Mouse (Mus musculus): ENCODE results near the gene Prss53. TPM values are rescaled to one million over a fixed set of nuclear protein-coding genes. Genes with fewer than 3 reads are reported as not detected.

The Prss53 gene
- polyA plus RNA-seq, 1 experiment from 2014 or later = 1.3 TPM

GRCm38 (mm10) chr7:127870136-127870821 is 20.5 kb downstream of the Prss53 start:
- Histone ChIP-seq H3K27me3 (replicated peaks; ENCODE audit: control insufficient read depth, insufficient read depth, low read length) (no peaks in the 10 kb centered on the region), H3K4me3 (replicated peaks; ENCODE audit: low read length) (no peak overlapping the region), H3K4me1 (replicated peaks; ENCODE audit: control insufficient read depth, insufficient read depth, low read length) (peaks cover 19% of the 10 kb centered on the region), H3K9me3 (ENCODE audit: control insufficient read depth, low read length) (no peaks in the 10 kb centered on the region), H3K27ac (ENCODE audit: low read length) (no peak overlapping the region), H3K9ac (replicated peaks; ENCODE audit: low read depth, low read length) (no peak overlapping the region), H3K36me3 (ENCODE audit: control insufficient read depth, insufficient read depth) (peaks cover 26% of the 10 kb centered on the region), H3K4me2 (ENCODE audit: low read length) (no peak overlapping the region)
- no peak for ATAC-seq
- WGBS = 87% methylated on average over 5 of the region's 5 CpGs

DNA sequence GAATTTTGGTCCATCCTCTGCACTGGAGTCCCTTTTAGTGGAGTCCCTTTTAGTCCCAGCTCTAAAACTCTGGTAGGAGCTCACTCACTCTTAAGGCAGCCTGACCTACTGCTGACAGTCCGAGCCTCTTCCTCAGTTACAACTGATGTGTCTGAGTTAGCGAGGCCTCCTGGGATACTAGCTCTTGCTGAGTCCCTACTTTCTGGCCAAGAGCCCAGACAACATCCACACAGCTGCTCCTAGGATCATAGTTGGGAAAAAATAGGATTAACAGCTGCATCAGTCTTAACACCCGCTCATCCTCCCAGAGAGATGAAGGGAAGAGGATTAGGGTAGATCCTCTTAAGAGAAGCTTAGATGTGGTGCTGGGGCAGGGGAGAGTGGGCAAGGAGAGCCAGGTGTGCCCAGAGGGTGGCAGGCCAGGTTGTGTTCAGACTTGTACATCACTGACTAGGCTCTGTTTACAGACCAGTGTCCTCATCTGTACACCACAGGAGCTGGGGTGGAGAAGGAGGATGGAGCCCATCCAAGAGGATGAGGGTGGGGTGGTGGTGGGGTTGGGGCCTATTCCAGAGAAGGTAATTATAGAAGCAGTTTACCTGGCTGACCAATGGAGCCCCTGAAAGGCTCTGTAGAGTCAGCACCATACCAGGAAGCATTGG is 21.5 kb downstream of the Prss53 start:
- peaks cover 26% of the 10 kb centered on the region for H3K36me3 ChIP-seq (ENCODE audit: control insufficient read depth, insufficient read depth)
- no peak overlapping the region for H3K9ac ChIP-seq (replicated peaks; ENCODE audit: low read depth, low read length)
- peaks cover 15% of the 10 kb centered on the region for H3K4me1 ChIP-seq (replicated peaks; ENCODE audit: control insufficient read depth, insufficient read depth, low read length)
- no peak overlapping the region for H3K27ac ChIP-seq (ENCODE audit: low read length)
- WGBS = 61% methylated on average over 3 of the region's 3 CpGs
- H3K27me3 ChIP-seq (replicated peaks; ENCODE audit: control insufficient read depth, insufficient read depth, low read length) = no peaks in the 10 kb centered on the region
- no peak overlapping the region for H3K4me2 ChIP-seq (ENCODE audit: low read length)
- H3K4me3 ChIP-seq (replicated peaks; ENCODE audit: low read length) = no peak overlapping the region
- H3K9me3 ChIP-seq (ENCODE audit: control insufficient read depth, low read length) = no peaks in the 10 kb centered on the region
- ATAC-seq = no peak

- H3K4me1 ChIP-seq (replicated peaks; ENCODE audit: control insufficient read depth, insufficient read depth, low read length) = no peaks in the 10 kb centered on the region
- H3K36me3 ChIP-seq (ENCODE audit: control insufficient read depth, insufficient read depth) = peaks cover 29% of the 10 kb centered on the region
- no peak overlapping the region for H3K4me2 ChIP-seq (ENCODE audit: low read length)
- H3K27me3 ChIP-seq (replicated peaks; ENCODE audit: control insufficient read depth, insufficient read depth, low read length) = no peaks in the 10 kb centered on the region
- 97% methylated on average over 18 of the region's 18 CpGs for WGBS
- H3K9ac ChIP-seq (replicated peaks; ENCODE audit: low read depth, low read length) = no peak overlapping the region
- no peak for ATAC-seq
- no peak overlapping the region for H3K4me3 ChIP-seq (replicated peaks; ENCODE audit: low read length)
- no peaks in the 10 kb centered on the region for H3K9me3 ChIP-seq (ENCODE audit: control insufficient read depth, low read length)
- H3K27ac ChIP-seq (ENCODE audit: low read length) = no peak overlapping the region
Measured at GRCm38 (mm10) chr7:127867641-127868040, 23.1 kb downstream of the Prss53 start.

- H3K9ac ChIP-seq (replicated peaks; ENCODE audit: low read depth, low read length) = no peak overlapping the region
- no peak for ATAC-seq
- H3K4me3 ChIP-seq (replicated peaks; ENCODE audit: low read length) = no peak overlapping the region
- H3K36me3 ChIP-seq (ENCODE audit: control insufficient read depth, insufficient read depth) = peaks cover 29% of the 10 kb centered on the region
- H3K27ac ChIP-seq (ENCODE audit: low read length) = no peak overlapping the region
- 95% methylated on average over 12 of the region's 12 CpGs for WGBS
- no peaks in the 10 kb centered on the region for H3K4me1 ChIP-seq (replicated peaks; ENCODE audit: control insufficient read depth, insufficient read depth, low read length)
- no peak overlapping the region for H3K4me2 ChIP-seq (ENCODE audit: low read length)
- H3K9me3 ChIP-seq (ENCODE audit: control insufficient read depth, low read length) = no peaks in the 10 kb centered on the region
- no peaks in the 10 kb centered on the region for H3K27me3 ChIP-seq (replicated peaks; ENCODE audit: control insufficient read depth, insufficient read depth, low read length)
Measured at GRCm38 (mm10) chr7:127866434-127866833, 24.3 kb downstream of the Prss53 start.

DNA sequence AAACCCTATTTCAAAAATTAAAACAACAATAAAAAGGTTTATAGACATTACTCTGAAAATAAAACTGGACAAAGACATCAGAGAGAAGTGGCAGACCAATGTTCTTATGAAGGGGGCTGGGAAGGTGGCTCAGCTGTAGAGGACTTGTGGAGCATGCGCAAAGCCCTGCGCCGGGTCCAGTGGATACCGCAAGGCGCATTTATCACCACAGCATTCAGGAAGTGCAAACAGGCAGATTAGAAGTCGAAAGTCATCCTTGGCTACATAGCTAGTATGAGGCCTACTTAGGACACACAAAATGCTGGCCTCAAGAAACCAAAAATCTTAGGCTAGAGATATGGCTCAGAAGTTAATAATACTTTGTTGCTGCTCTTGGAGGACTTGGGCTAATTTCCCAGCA is 32.5 kb downstream of the Prss53 start:
- no peak overlapping the region for H3K27ac ChIP-seq (ENCODE audit: low read length)
- no peak overlapping the region for H3K4me2 ChIP-seq (ENCODE audit: low read length)
- no peak for ATAC-seq
- 93% methylated on average over 6 of the region's 6 CpGs for WGBS
- H3K4me1 ChIP-seq (replicated peaks; ENCODE audit: control insufficient read depth, insufficient read depth, low read length) = no peaks in the 10 kb centered on the region
- no peaks in the 10 kb centered on the region for H3K36me3 ChIP-seq (ENCODE audit: control insufficient read depth, insufficient read depth)
- no peak overlapping the region for H3K4me3 ChIP-seq (replicated peaks; ENCODE audit: low read length)
- no peaks in the 10 kb centered on the region for H3K9me3 ChIP-seq (ENCODE audit: control insufficient read depth, low read length)
- no peaks in the 10 kb centered on the region for H3K27me3 ChIP-seq (replicated peaks; ENCODE audit: control insufficient read depth, insufficient read depth, low read length)
- no peak overlapping the region for H3K9ac ChIP-seq (replicated peaks; ENCODE audit: low read depth, low read length)

- no peak for ATAC-seq
- H3K4me1 ChIP-seq (replicated peaks; ENCODE audit: control insufficient read depth, insufficient read depth, low read length) = no peaks in the 10 kb centered on the region
- H3K9me3 ChIP-seq (ENCODE audit: control insufficient read depth, low read length) = no peaks in the 10 kb centered on the region
- H3K27ac ChIP-seq (ENCODE audit: low read length) = no peak overlapping the region
- H3K27me3 ChIP-seq (replicated peaks; ENCODE audit: control insufficient read depth, insufficient read depth, low read length) = no peaks in the 10 kb centered on the region
- H3K36me3 ChIP-seq (ENCODE audit: control insufficient read depth, insufficient read depth) = no peaks in the 10 kb centered on the region
- H3K4me2 ChIP-seq (ENCODE audit: low read length) = no peak overlapping the region
- no peak overlapping the region for H3K4me3 ChIP-seq (replicated peaks; ENCODE audit: low read length)
- 76% methylated on average over 5 of the region's 5 CpGs for WGBS
- H3K9ac ChIP-seq (replicated peaks; ENCODE audit: low read depth, low read length) = no peak overlapping the region
Measured at GRCm38 (mm10) chr7:127850906-127851305, 39.9 kb downstream of the Prss53 start.

GRCm38 (mm10) chr7:127849973-127850875 is 40.5 kb downstream of the Prss53 start:
- Histone ChIP-seq H3K27me3 (replicated peaks; ENCODE audit: control insufficient read depth, insufficient read depth, low read length) (no peaks in the 10 kb centered on the region), H3K4me1 (replicated peaks; ENCODE audit: control insufficient read depth, insufficient read depth, low read length) (no peaks in the 10 kb centered on the region), H3K36me3 (ENCODE audit: control insufficient read depth, insufficient read depth) (no peaks in the 10 kb centered on the region), H3K27ac (ENCODE audit: low read length) (no peak overlapping the region), H3K9ac (replicated peaks; ENCODE audit: low read depth, low read length) (no peak overlapping the region), H3K9me3 (ENCODE audit: control insufficient read depth, low read length) (no peaks in the 10 kb centered on the region), H3K4me3 (replicated peaks; ENCODE audit: low read length) (no peak overlapping the region), H3K4me2 (ENCODE audit: low read length) (no peak overlapping the region)
- ATAC-seq = no peak
- 83% methylated on average over 6 of the region's 6 CpGs for WGBS

DNA sequence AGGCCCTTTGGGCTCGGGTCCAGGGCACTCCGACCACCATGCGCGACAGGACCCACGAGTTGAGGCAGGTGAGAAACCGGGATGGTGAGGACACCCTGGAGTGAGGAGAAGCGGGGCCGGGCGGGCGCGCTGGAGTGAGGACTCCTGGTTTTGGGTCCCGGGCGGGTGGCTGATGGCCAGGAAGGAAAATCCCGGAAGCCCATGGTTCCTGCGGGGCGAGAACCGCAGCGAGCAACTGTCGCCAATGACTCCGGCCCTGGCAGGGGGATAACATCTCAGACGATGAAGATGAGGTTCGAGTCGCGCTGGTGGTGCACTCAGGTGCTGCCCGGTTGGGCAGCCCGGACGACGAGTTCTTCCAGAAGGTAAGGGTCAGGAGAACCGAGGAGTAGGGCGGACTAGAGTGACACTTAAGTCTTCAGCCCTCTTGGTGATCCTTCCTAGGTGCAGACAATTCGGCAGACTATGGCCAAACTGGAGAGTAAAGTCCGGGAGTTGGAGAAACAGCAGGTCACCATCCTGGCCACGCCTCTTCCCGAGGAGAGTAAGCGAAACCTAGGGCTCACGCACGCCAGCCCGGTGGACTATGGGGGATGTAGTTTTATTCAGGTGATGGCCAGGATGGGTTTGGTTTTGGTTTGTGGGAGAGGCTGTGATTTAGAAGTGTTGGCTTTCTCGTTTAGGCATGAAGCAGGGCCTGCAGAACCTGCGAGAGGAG is 48.6 kb downstream of the Prss53 start:
- no peaks in the 10 kb centered on the region for H3K9me3 ChIP-seq (ENCODE audit: control insufficient read depth, low read length)
- H3K27me3 ChIP-seq (replicated peaks; ENCODE audit: control insufficient read depth, insufficient read depth, low read length) = no peaks in the 10 kb centered on the region
- H3K36me3 ChIP-seq (ENCODE audit: control insufficient read depth, insufficient read depth) = no peaks in the 10 kb centered on the region
- H3K27ac ChIP-seq (ENCODE audit: low read length) = peak overlapping the region; percentile 80
- ATAC-seq = peak; percentile 49
- H3K4me3 ChIP-seq (replicated peaks; ENCODE audit: low read length) = peak overlapping the region; percentile 71
- WGBS = under 1% methylated on average over 40 of the region's 40 CpGs
- H3K4me1 ChIP-seq (replicated peaks; ENCODE audit: control insufficient read depth, insufficient read depth, low read length) = peaks cover 7% of the 10 kb centered on the region
- peak overlapping the region; percentile 45 for H3K9ac ChIP-seq (replicated peaks; ENCODE audit: low read depth, low read length)
- H3K4me2 ChIP-seq (ENCODE audit: low read length) = peak overlapping the region; percentile 93
